Mouse (Mus musculus): ENCODE measurements at regions not wholly inside any gene's neighbourhood (a gene's known extent, or its start where the extent isn't known, plus 50 kb on each side); places are given as distances from the start of the nearest gene placed in this dataset.

GRCm38 (mm10) chr16:31508981-31509380 lies 86.9 kb downstream of the Bdh1 start:
- peaks cover 47% of the 10 kb centered on the region for H3K4me1 ChIP-seq
- H3K9me3 ChIP-seq: no peaks in the 10 kb centered on the region
- 1% methylated on average over 18 of the region's 18 CpGs for WGBS
- H3K27me3 ChIP-seq (replicated peaks; ENCODE audit: low read depth, poor library complexity, severe bottlenecking): no peaks in the 10 kb centered on the region
- peak; percentile 94 for DNase-seq (ENCODE audit: low spot score)
- peak overlapping the region; percentile 89 for H3K27ac ChIP-seq (replicated peaks)
- no peaks in the 10 kb centered on the region for H3K36me3 ChIP-seq (replicated peaks)
- peak overlapping the region; percentile 40 for H3K4me3 ChIP-seq

- WGBS: 57% methylated on average over 8 of the region's 8 CpGs
These were observed 88.0 kb downstream of the Bdh1 start for GRCm38 (mm10) chr16:31510097-31510496.

GRCm38 (mm10) chr16:31518816-31519215 lies 96.7 kb downstream of the Bdh1 start:
- H3K4me3 ChIP-seq: no peak overlapping the region
- DNase-seq (ENCODE audit: low spot score): no peak
- 0 out of 2 replicates have a peak, but pooled peaks cover 6% of the 10 kb centered on the region for H3K9me3 ChIP-seq
- 0 out of 2 replicates have a peak, but pooled peaks cover 3% of the 10 kb centered on the region for H3K27me3 ChIP-seq (replicated peaks; ENCODE audit: low read depth, poor library complexity, severe bottlenecking)
- 91% methylated on average over 3 of the region's 3 CpGs for WGBS
- H3K36me3 ChIP-seq (replicated peaks): no peaks in the 10 kb centered on the region
- no peak overlapping the region for H3K27ac ChIP-seq (replicated peaks)
- peaks cover 13% of the 10 kb centered on the region for H3K4me1 ChIP-seq

More at GRCm38 (mm10) chr16:31510097-31510496, 88.0 kb downstream of the Bdh1 start:
- Histone ChIP-seq H3K4me1 (peaks cover 46% of the 10 kb centered on the region), H3K9me3 (no peaks in the 10 kb centered on the region), H3K27me3 (replicated peaks; ENCODE audit: low read depth, poor library complexity, severe bottlenecking) (no peaks in the 10 kb centered on the region), H3K27ac (replicated peaks) (peak overlapping the region; percentile 69), H3K4me3 (no peak overlapping the region), H3K36me3 (replicated peaks) (no peaks in the 10 kb centered on the region)
- peak; percentile 40 for DNase-seq (ENCODE audit: low spot score)

GRCm38 (mm10) chr16:31520081-31520480 lies 98.0 kb downstream of the Bdh1 start:
- H3K27me3 ChIP-seq (replicated peaks; ENCODE audit: low read depth, poor library complexity, severe bottlenecking): 0 out of 2 replicates have a peak, but pooled peaks cover 3% of the 10 kb centered on the region
- H3K9me3 ChIP-seq: 0 out of 2 replicates have a peak, but pooled peaks cover 6% of the 10 kb centered on the region
- peaks cover 18% of the 10 kb centered on the region for H3K4me1 ChIP-seq
- no peak overlapping the region for H3K27ac ChIP-seq (replicated peaks)
- no peaks in the 10 kb centered on the region for H3K36me3 ChIP-seq (replicated peaks)
- WGBS: 73% methylated on average over 9 of the region's 9 CpGs
- no peak for DNase-seq (ENCODE audit: low spot score)
- H3K4me3 ChIP-seq: no peak overlapping the region

GRCm38 (mm10) chr16:31521786-31522185 lies 99.7 kb downstream of the Bdh1 start:
- 0 out of 2 replicates have a peak, but pooled peaks cover 3% of the 10 kb centered on the region for H3K27me3 ChIP-seq (replicated peaks; ENCODE audit: low read depth, poor library complexity, severe bottlenecking)
- H3K4me3 ChIP-seq: no peak overlapping the region
- WGBS: 86% methylated on average over 6 of the region's 6 CpGs
- DNase-seq (ENCODE audit: low spot score): no peak
- no peak overlapping the region for H3K27ac ChIP-seq (replicated peaks)
- 0 out of 2 replicates have a peak, but pooled peaks cover 6% of the 10 kb centered on the region for H3K9me3 ChIP-seq
- peaks cover 18% of the 10 kb centered on the region for H3K4me1 ChIP-seq
- H3K36me3 ChIP-seq (replicated peaks): no peaks in the 10 kb centered on the region

- H3K27me3 ChIP-seq (replicated peaks; ENCODE audit: low read depth, poor library complexity, severe bottlenecking): no peaks in the 10 kb centered on the region
- no peaks in the 10 kb centered on the region for H3K36me3 ChIP-seq (replicated peaks)
- H3K27ac ChIP-seq (replicated peaks): no peak overlapping the region
- peaks cover 21% of the 10 kb centered on the region for H3K4me1 ChIP-seq
- H3K9me3 ChIP-seq: no peaks in the 10 kb centered on the region
- no peak for DNase-seq (ENCODE audit: low spot score)
- WGBS: 81% methylated on average over 10 of the region's 10 CpGs
- H3K4me3 ChIP-seq: no peak overlapping the region
These were observed 104.7 kb downstream of the Bdh1 start for GRCm38 (mm10) chr16:31526711-31527344.

- Histone ChIP-seq H3K4me3 (no peak overlapping the region), H3K27ac (replicated peaks) (no peak overlapping the region), H3K36me3 (replicated peaks) (no peaks in the 10 kb centered on the region), H3K27me3 (replicated peaks; ENCODE audit: low read depth, poor library complexity, severe bottlenecking) (no peaks in the 10 kb centered on the region), H3K4me1 (peaks cover 35% of the 10 kb centered on the region), H3K9me3 (no peaks in the 10 kb centered on the region)
- WGBS: 65% methylated on average over 11 of the region's 11 CpGs
- DNase-seq (ENCODE audit: low spot score): no peak
These were observed 106.7 kb downstream of the Bdh1 start for GRCm38 (mm10) chr16:31528596-31529283.

GRCm38 (mm10) chr16:31529284-31529958 lies 107.3 kb downstream of the Bdh1 start:
- DNase-seq (ENCODE audit: low spot score): no peak
- Histone ChIP-seq H3K27me3 (replicated peaks; ENCODE audit: low read depth, poor library complexity, severe bottlenecking) (no peaks in the 10 kb centered on the region), H3K4me3 (no peak overlapping the region), H3K9me3 (no peaks in the 10 kb centered on the region), H3K27ac (replicated peaks) (no peak overlapping the region), H3K36me3 (replicated peaks) (no peaks in the 10 kb centered on the region), H3K4me1 (peaks cover 37% of the 10 kb centered on the region)
- WGBS: 88% methylated on average over 13 of the region's 13 CpGs

- H3K4me1 ChIP-seq: peaks cover 43% of the 10 kb centered on the region
- no peak overlapping the region for H3K4me3 ChIP-seq
- no peak overlapping the region for H3K27ac ChIP-seq (replicated peaks)
- DNase-seq (ENCODE audit: low spot score): no peak
- H3K27me3 ChIP-seq (replicated peaks; ENCODE audit: low read depth, poor library complexity, severe bottlenecking): no peaks in the 10 kb centered on the region
- WGBS: 88% methylated on average over 8 of the region's 8 CpGs
- H3K36me3 ChIP-seq (replicated peaks): no peaks in the 10 kb centered on the region
- no peaks in the 10 kb centered on the region for H3K9me3 ChIP-seq
These were observed 108.0 kb downstream of the Bdh1 start for GRCm38 (mm10) chr16:31530090-31530489.

GRCm38 (mm10) chr16:31533196-31533777 lies 111.2 kb downstream of the Bdh1 start:
- no peak overlapping the region; the same call in 1 of the 2 replicates for H3K27ac ChIP-seq (replicated peaks)
- peaks cover 60% of the 10 kb centered on the region for H3K4me1 ChIP-seq
- WGBS: 71% methylated on average over 6 of the region's 6 CpGs

GRCm38 (mm10) chr16:31534923-31535523 lies 112.9 kb downstream of the Bdh1 start:
- 7% methylated on average over 4 of the region's 4 CpGs for WGBS
- H3K27ac ChIP-seq (replicated peaks): peak overlapping the region; percentile 78
- H3K4me1 ChIP-seq: peaks cover 50% of the 10 kb centered on the region
- DNase-seq (ENCODE audit: low spot score): peak; percentile 47
- H3K9me3 ChIP-seq: no peaks in the 10 kb centered on the region
- no peaks in the 10 kb centered on the region for H3K36me3 ChIP-seq (replicated peaks)
- H3K27me3 ChIP-seq (replicated peaks; ENCODE audit: low read depth, poor library complexity, severe bottlenecking): no peaks in the 10 kb centered on the region; the same call in 1 of the 2 replicates
- H3K4me3 ChIP-seq: no peak overlapping the region

More at GRCm38 (mm10) chr16:31533196-31533777, 111.2 kb downstream of the Bdh1 start:
- Histone ChIP-seq H3K4me3 (no peak overlapping the region), H3K36me3 (replicated peaks) (no peaks in the 10 kb centered on the region), H3K27me3 (replicated peaks; ENCODE audit: low read depth, poor library complexity, severe bottlenecking) (no peaks in the 10 kb centered on the region; the same call in 1 of the 2 replicates), H3K9me3 (no peaks in the 10 kb centered on the region)
- no peak for DNase-seq (ENCODE audit: low spot score)

GRCm38 (mm10) chr16:31536328-31536727 lies 114.2 kb downstream of the Bdh1 start:
- no peaks in the 10 kb centered on the region for H3K9me3 ChIP-seq
- 89% methylated on average over 3 of the region's 3 CpGs for WGBS
- no peak overlapping the region for H3K4me3 ChIP-seq
- H3K36me3 ChIP-seq (replicated peaks): no peaks in the 10 kb centered on the region
- no peak overlapping the region for H3K27ac ChIP-seq (replicated peaks)
- DNase-seq (ENCODE audit: low spot score): no peak
- peaks cover 6% of the 10 kb centered on the region; the same call in 1 of the 2 replicates for H3K27me3 ChIP-seq (replicated peaks; ENCODE audit: low read depth, poor library complexity, severe bottlenecking)
- H3K4me1 ChIP-seq: peaks cover 54% of the 10 kb centered on the region
